Mouse (Mus musculus): ENCODE measurements around the gene Itga3.

Gene Itga3

DNA sequence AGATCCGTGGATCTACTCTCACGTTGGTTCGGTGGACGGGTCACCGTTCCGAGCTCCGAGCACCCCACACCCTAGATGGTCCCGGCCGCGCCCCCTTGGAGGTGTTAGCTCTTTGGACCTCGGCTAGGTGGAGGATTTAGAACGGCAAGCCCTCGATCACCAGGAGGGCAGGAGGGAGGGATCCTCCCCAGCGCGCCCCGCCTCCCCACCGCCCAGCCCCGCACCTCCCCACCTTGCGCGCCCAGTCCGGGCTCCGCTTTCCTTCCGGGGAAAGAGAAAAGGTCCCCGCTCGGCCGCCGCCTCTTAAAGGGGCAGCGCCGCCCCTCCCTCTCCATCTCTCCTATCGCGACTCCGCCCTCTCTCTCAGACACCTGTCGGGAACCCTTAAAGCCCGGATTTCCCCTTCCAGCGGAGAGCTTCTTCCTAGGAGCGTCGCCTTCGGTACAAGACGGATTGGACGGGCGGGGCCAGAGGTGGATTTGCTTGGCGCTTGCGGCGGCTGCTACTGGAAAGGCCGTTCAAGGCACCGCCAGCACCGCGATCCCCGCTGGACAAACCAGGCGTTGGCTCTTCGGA lies at the start of gene Itga3:
TSS of gene Itga3 (minus strand) at position 266 of the 576 bp plus-strand sequence.
- peak; percentile 44 to 52 for DNase-seq (ENCODE audit: low spot score in 2 of 2)

DNA sequence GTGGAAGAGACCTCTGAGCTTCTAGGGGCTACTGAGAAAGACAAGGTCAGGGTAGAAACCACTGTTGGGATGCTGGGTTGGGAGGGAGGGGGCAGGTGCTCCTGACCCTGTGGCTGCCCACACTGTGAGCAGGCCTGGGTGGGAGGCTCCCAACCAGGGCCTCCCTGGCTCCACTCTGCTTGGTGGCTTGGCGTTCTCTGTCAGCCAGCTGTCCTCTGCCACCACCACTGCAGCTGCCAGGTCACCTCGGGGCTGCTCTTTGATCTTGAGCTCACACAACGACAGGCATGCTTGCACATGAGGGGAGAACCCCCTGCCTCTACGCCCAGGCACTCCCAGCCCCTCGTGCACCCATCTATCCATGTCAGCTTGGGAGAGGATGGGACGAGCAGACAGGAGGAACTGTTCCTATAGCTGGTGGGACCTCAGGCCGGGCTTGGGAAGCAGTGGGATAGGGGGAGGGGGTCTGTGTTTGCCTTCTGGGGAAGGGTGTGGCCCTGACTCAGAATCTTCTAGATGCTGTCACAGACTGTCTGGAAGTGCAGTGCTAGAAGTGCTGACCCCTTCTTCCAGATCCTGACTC lies 48.9 kb upstream of the Itga3 start:
- DNase-seq (ENCODE audit: low spot score in 2 of 2): no peak

GRCm38 (mm10) chr11:95122100-95122489 lies 45.5 kb upstream of the Itga3 start:
- no peak for DNase-seq (ENCODE audit: low spot score in 2 of 2)

- DNase-seq (ENCODE audit: low spot score in 2 of 2): no peak
Measured at GRCm38 (mm10) chr11:95121161-95122099, 44.8 kb upstream of the Itga3 start.

DNA sequence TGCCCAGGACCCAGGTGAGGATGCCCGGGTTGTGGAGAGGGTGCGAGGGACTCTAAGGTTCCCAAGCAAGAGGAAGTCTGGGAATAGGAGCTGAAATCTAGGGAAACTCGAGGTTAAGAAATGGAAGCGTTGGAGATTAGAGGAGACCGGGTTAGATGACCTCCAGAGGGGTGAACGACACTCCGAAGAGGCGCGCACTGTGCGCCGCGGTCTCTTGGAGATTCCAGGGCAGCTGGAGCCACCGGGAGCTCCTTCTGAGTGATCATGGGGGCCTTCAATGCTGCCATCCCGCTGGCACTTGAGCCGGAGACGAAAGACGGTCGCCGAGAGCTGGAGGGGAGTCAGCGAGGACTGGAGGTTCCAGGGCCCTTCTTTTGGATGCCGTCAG lies 44.0 kb upstream of the Itga3 start:
- DNase-seq (ENCODE audit: low spot score in 2 of 2): no peak

- peak in 1 of 2 experiments; percentile 32 for DNase-seq (ENCODE audit: low spot score in 2 of 2)
Measured at GRCm38 (mm10) chr11:95119990-95120632, 43.5 kb upstream of the Itga3 start, which contains the start of gene Dlx3. Gene Dlx3, plus strand, starts transcription at chr11:95120119.

DNA sequence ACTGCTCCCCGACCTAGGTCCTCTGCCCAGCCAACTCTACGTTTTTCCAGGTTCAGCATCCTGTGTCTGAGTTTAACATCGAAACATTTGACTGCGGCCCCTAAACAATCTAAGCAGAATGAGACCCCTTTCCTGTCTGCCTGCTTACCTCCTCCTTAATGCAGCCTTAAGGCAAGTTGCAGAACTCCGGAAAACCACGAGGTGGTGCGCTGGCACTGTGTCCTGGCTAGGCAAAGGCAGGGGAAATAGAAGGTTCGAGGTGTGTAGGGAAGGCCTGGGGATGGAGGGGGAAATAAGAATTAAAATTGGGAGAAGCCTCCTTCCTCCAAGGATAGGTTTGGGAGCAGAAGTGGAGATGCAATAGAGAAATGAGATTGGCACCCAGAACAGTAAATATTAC lies 41.9 kb upstream of the Itga3 start:
- peak; percentile 78 to 91 for DNase-seq (ENCODE audit: low spot score in 2 of 2)

DNA sequence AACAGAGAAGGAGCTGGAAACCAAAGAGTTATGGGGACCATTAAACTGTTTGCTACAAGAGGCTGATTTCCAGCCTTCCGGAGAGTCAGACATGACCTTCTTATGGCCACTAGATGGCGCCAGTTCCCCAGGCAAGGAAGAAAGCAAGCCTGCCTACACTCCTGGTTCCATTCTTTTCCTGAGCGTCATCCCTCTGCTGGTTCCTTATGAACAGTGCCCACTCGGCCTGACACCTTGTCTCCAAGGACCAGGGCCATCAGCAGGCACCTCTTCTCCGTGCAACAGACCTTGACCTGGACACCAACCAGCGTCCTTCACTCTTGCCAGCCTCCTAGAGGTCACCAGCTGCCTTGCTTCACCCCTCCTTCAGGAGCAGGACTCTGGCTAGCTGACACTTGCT lies 40.4 kb upstream of the Itga3 start:
- DNase-seq (ENCODE audit: low spot score in 2 of 2): peak in 1 of 2 experiments; percentile 70

- no peak for DNase-seq (ENCODE audit: low spot score in 2 of 2)
Measured at GRCm38 (mm10) chr11:95110081-95110480, 33.5 kb upstream of the Itga3 start.

- DNase-seq (ENCODE audit: low spot score in 2 of 2): no peak
Measured at GRCm38 (mm10) chr11:95109000-95109399, 32.4 kb upstream of the Itga3 start.

- peak; percentile 77 to 90 for DNase-seq (ENCODE audit: low spot score in 2 of 2)
Measured at GRCm38 (mm10) chr11:95106440-95107236, 30.0 kb upstream of the Itga3 start.

DNA sequence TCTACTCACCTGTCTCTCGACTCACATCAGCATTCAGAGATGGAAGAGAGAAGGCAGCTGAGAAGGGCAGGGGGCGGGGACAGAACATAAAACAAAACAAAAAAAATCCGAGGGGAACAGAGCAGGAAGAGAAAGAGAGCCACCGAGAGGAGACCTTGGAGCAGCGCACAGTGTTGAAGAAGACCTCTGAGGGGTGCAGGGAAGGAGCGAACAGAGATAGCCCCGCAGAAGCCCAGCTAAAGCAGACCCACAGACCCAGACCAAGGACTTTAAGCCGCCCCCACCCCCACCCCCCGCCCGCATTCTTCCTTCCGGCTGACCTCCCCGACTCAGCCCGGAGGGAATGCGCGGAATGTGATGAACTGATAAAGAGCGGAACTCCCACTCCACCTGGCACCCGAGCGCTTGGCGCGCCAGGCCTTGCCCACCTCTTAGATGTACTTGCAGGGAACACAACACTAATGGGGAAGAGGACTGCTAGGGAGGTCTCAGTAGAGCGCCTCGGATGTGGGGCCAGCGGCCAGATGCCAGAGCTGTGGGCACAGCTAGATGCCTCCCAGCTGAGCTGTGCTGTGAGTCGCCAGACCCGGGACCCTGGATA lies 28.8 kb upstream of the Itga3 start:
- no peak for DNase-seq (ENCODE audit: low spot score in 2 of 2)

DNA sequence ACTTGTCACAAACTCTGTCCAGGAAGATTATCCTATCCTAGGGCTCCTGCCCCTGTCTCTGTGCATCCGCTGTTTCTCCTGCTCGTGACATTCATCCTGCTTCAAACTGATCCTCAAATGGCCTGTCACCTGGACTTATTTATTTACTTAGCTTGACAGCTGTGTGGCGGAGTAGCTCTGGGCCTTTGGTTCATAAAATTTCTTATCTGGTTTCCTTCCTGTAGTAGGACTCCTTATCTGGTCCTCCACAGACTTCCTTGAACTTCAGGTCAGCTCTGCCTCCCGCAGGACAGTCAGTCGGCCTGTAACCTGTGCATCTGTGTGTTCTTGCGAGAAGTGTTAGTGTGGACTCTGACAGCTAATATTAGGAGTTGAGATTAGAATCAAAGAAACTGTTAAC lies 27.7 kb upstream of the Itga3 start:
- no peak for DNase-seq (ENCODE audit: low spot score in 2 of 2)

- DNase-seq (ENCODE audit: low spot score in 2 of 2): peak in 1 of 2 experiments; percentile 40
Measured at GRCm38 (mm10) chr11:95102161-95102904, 25.7 kb upstream of the Itga3 start.

DNA sequence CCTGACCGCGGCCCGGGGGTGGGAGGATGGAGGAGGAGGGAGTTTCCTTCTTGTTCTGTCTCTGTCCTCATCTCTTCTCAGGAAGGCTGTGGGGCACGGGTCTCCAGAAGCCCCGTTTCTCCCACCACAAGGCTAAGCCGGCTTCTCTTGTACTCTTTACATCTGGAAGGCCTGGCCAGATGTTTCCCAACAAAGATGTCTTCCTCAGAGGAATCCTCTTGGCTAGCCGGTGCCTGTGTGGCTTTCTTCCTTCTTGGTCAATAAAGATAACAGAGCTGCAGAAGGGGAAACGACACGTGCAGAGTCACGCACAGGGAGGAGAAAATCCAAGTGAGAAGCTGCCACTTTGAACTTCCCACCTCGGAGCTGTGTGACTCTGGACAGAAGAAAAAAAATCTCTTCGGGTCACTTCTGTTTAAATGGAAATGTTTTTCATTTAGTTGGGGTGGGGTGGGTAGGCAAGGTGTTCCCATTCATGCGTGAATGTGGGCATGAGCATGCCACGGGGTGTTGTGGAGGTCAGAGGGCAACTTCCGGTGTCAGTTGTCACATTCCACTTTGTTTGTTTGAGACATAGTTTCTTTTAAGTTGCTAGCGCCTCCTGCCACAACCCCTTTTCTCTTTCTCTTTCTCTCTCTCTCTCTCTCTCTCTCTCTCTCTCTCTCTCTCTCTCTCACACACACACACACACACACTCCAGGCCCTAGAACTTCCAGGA lies 24.6 kb upstream of the Itga3 start:
- no peak for DNase-seq (ENCODE audit: low spot score in 2 of 2)

DNA sequence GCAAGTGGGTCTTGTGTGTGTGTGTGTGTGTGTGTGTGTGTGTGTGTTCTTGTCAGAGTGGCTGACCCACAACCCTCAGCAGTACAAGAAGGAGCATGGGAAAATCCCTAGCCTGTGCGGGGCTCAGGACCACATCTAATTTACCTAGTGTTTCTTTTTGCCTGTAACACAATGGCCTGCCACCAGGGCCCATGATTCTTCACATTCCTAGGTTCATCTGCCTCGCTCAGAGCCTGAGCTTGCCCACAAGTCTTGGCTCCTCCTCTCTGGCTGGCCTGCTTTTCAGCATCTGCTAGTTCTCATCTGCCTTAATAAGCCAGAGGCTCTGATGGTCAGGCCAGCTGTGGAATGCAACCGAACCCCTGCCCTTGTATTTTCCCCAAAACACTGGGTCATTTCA lies 23.8 kb upstream of the Itga3 start:
- DNase-seq (ENCODE audit: low spot score in 2 of 2): no peak

DNA sequence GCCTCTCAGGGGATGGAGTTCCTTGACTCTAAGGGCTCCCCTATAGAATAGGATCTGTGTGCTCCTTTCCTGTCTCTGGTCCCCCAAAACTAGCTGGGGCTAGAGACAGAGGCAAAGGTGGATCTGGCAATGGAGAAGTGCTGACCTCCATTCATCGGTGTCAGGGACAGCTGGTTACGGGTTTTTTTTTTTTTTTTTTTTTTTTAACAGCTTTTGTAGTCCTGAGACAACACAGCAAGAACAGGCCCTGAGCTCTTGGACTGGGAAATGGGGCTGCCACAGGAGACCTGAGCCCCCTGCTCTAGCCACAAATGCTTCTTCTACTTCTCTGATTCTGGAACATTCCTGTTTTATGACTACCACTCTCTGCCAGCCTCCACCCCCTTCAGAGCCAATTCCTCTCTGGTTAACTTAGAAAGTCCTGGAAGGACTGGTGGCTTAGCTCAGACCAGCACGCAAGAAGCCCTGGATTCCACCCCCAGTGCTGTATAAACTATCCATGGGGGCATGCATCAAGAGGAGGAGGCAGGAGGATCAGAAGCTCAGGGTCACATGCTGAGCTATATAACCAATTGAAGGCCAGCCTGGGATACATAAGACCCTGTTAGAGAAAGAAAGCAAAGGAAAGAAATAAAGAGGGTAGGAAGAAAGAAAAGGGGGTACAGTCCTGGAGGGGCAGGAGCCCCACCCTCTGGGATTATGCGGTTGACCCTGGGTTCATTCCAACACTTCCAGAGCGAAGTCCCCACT lies 21.9 kb upstream of the Itga3 start:
- DNase-seq (ENCODE audit: low spot score in 2 of 2): no peak

DNA sequence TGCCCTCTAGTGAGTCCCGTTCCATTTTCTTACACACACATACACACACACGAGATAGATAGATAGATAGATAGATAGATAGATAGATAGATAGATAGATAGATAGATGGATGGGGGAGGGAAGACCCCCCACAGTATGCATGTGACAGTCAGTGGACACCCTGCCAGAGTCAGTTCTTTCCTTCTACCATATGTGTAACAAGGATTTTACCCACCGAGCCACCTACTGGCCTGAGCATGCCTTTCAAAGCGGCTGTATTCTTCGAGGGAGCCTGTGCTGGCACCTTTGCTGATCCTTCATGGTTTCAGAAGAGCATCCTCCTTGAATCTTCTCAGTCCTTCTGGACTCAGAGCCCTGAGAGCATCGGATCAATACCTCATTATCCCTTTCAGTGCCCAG lies 21.3 kb upstream of the Itga3 start:
- no peak for DNase-seq (ENCODE audit: low spot score in 2 of 2)
